Mouse (Mus musculus) lung, embryonic 14.5 days (tissue): Measurements from ENCODE around the gene Magi3. TPM values are rescaled to one million over a fixed set of nuclear protein-coding genes. Genes with fewer than 3 reads are reported as not detected.

Source experiments
- ATAC-seq: fragments of 200-750 bp; cut with Nextera tagmentation; 2 replicates; pipeline ENCODE4 v1.8.0; 2017; ENCODE audit warnings: mild to moderate bottlenecking, moderate TSS enrichment, moderate library complexity; ENCODE audit not compliant: insufficient read depth
- DNase-seq: peaks from one replicate; pipeline ENCODE4 v3.0.0-alpha.2; 2015
- H3K27ac ChIP-seq: fragments of 300-500 bp; sonication (generic); 2 replicates; pipeline ENCODE4 v1.5.1; 2014; ENCODE audit warnings: low read depth, mild to moderate bottlenecking, moderate library complexity
- H3K27me3 ChIP-seq: fragments of 300-500 bp; sonication (generic); 2 replicates; pipeline ENCODE4 v1.6.1; 2014; ENCODE audit warnings: low read length, control low read depth; ENCODE audit not compliant: insufficient read depth
- H3K36me3 ChIP-seq: fragments of 300-500 bp; sonication (generic); 2 replicates; pipeline ENCODE4 v1.6.1; 2014; ENCODE audit warnings: control low read depth; ENCODE audit not compliant: insufficient read depth
- H3K4me1 ChIP-seq: fragments of 300-500 bp; sonication (generic); 2 replicates; pipeline ENCODE4 v1.6.1; 2014; ENCODE audit warnings: antibody characterized with exemption, control low read depth; ENCODE audit not compliant: insufficient read depth
- H3K4me2 ChIP-seq: fragments of 300-500 bp; sonication (generic); 2 replicates; pipeline ENCODE4 v1.6.1; 2014; ENCODE audit warnings: mild to moderate bottlenecking
- H3K4me3 ChIP-seq: fragments of 300-500 bp; sonication (generic); 2 replicates; pipeline ENCODE4 v1.5.1; 2014; ENCODE audit warnings: low read depth, low read length
- H3K9ac ChIP-seq: fragments of 300-500 bp; sonication (generic); 2 replicates; pipeline ENCODE4 v1.6.1; 2014
- H3K9me3 ChIP-seq: fragments of 300-500 bp; sonication (generic); 2 replicates; pipeline ENCODE4 v1.6.1; 2016; ENCODE audit warnings: low read depth, low read length, control low read depth
- CTCF ChIP-seq: IDR thresholded peaks from 2 replicates; pipeline ENCODE4 v1.5.1; 2016; ENCODE audit warnings: antibody characterized with exemption, low read depth
- WGBS: fragments of 180-500 bp; shearing (Covaris S2); extraction: QIAGEN DNeasy Blood & Tissue Kit; methylation state at CpG from one replicate; pipeline ENCODE4 v1.1.7; 2014; 5-methylcytosine and 5-hydroxymethylcytosine counted together
- polyA plus RNA-seq: library from polyadenylated mRNA; unstranded; fragments of >200 nt; fragmentation: Nextera tagmentation; extraction: Ambion mirVana; gene quantifications from 2 replicates; pipeline ENCODE4 v1.2.1, GENCODE M21; 2014

Gene Magi3
- polyA plus RNA-seq, 1 experiment from 2014 or later: 9.6 TPM

DNA sequence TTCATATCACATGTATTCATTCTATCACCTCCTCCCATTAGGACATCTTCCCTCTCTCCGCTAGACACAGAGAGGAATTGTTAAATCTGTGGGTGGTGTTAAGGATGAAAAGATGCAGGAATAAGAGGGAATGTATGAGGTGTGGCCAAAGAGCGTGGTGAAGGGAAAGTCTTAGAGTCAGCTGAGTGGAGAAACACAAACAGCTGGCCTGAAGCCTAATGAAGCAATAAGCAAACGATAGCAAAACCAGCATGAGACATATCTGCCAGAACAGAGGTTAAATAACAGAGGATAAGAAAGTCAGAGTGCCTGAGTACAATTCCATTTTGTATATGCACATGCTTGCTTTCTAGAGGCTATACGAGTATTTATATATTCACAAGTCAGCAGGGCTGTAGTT, 235.6 kb downstream of the Magi3 start:
- no peak for TF ChIP-seq CTCF
- peaks cover 48% of the 10 kb centered on the region for H3K36me3 ChIP-seq
- ATAC-seq (no peak), DNase-seq (no peak)
- no peaks in the 10 kb centered on the region for H3K27me3 ChIP-seq
- H3K9ac ChIP-seq: no peak overlapping the region
- H3K9me3 ChIP-seq: no peaks in the 10 kb centered on the region
- H3K4me2 ChIP-seq: no peak overlapping the region
- no peaks in the 10 kb centered on the region for H3K4me1 ChIP-seq
- H3K4me3 ChIP-seq: no peak overlapping the region
- no peak overlapping the region for H3K27ac ChIP-seq
- WGBS: 75% methylated on average over 4 of the region's 4 CpGs

DNA sequence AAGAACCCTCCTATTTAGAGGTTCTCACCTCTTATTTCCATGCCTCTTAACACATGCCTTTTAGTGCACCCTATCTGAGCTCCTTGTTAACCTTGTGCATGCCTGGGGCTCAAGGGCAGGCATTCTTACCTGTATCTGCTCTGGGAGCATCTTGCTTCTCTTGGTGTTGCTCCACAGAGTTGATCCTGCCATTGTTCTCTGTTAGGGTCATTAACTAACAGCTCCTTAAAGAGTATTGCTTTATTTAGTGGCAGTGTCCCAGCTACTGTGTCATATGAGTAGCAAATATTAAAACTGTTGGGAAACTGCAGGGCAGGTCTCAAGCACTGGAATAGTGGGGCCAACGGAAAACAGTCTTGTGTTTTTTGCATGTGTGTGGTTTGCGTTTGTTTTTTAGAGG, 249.0 kb downstream of the Magi3 start:
- H3K4me3 ChIP-seq: no peak overlapping the region
- no peaks in the 10 kb centered on the region for H3K9me3 ChIP-seq
- H3K27me3 ChIP-seq: no peaks in the 10 kb centered on the region
- TF ChIP-seq CTCF: no peak
- WGBS: 95% methylated on average over 2 of the region's 2 CpGs
- DNase-seq (no peak), ATAC-seq (no peak)
- no peak overlapping the region for H3K27ac ChIP-seq
- H3K9ac ChIP-seq: no peak overlapping the region
- peaks cover 16% of the 10 kb centered on the region for H3K36me3 ChIP-seq
- no peak overlapping the region for H3K4me2 ChIP-seq
- H3K4me1 ChIP-seq: no peaks in the 10 kb centered on the region

DNA sequence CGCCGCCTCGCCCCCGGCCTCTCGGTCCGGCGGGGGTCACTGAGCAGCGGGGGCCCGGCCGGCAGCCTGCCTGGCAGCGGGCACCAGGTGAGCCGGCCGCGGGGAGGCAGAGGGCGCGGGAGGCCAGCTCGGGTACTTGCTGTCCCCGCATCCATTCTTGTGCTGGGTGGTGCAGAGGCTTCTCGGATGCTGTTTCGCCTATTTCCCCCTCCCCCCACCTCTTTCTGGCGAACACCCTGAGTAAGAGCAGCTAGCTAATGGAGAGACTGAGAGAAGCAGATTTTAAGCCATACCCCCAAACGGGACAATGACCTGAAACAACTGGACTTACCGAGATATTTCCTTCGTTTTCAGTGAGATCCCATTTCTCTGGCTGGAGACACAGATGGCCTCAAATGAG, 251.5 kb downstream of the Magi3 start:
- ATAC-seq (peak; percentile 80), DNase-seq (no peak)
- H3K27me3 ChIP-seq: no peaks in the 10 kb centered on the region
- peak overlapping the region; percentile 88 for H3K9ac ChIP-seq
- under 1% methylated on average over 24 of the region's 24 CpGs for WGBS
- H3K4me1 ChIP-seq: no peaks in the 10 kb centered on the region
- peaks cover 20% of the 10 kb centered on the region for H3K36me3 ChIP-seq
- H3K4me3 ChIP-seq: peak overlapping the region; percentile 80
- TF ChIP-seq CTCF: no peak
- H3K9me3 ChIP-seq: no peaks in the 10 kb centered on the region
- peak overlapping the region; percentile 97 for H3K27ac ChIP-seq
- peak overlapping the region; percentile 66 for H3K4me2 ChIP-seq

DNA sequence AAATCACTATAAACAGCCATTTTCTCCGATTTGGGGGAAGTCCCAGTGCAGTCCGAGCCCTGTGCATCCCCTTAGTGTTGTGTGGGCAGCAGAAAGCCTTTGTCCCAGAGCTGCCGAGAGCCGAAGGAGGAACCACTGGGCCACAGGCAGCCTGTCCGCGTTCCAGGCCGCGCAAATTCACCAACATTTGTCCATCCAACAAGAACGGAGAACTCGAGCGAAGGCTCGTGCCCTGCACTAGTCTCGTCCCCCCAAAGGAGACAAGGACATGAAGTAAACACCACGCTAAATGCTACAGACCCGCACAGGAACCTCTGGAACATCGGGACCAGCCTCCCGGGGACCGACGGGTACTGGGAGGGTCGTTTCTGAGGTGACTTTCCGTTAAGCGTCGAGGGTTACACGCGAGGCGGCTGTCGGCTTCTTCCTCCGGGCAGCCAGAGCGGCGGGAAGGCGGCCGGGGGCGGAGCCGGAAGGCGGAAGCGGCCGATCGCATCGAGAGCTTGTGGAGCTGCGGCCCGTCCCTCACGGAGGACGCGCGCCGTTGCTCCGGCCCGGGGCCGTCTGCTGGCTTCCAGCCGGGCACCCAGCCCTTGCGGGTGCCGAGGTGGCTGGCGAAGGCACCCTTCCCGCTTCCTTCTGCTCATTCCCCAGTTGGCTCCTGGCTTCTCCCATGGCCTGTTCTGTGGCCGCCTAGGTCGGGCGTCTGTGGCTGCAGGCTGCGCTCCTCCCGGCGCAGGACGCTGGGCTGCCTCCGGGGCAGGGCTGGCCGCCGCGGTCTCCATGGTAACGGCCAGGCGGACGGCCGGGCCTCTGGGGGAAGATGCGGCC, 252.1 kb downstream of the Magi3 start, which contains the start of gene Phtf1:
Gene Phtf1 (plus strand): TSS at position 250 of the 831 bp plus-strand sequence.
- TF ChIP-seq CTCF: no peak
- no peaks in the 10 kb centered on the region for H3K4me1 ChIP-seq
- DNase-seq: peak; percentile 93
- WGBS: under 1% methylated on average over 68 of the region's 70 CpGs
- ATAC-seq: peak; percentile 99
- H3K4me3 ChIP-seq: peak within 1 kb of the TSS; percentile 80
- peak within 1 kb of the TSS; percentile 66 for H3K4me2 ChIP-seq
- H3K27me3 ChIP-seq: no peaks in the 10 kb centered on the region
- H3K36me3 ChIP-seq: peaks cover 21% of the 10 kb centered on the region
- H3K9ac ChIP-seq: peak within 1 kb of the TSS; percentile 88
- H3K27ac ChIP-seq: peak within 1 kb of the TSS; percentile 97
- H3K9me3 ChIP-seq: no peaks in the 10 kb centered on the region

DNA sequence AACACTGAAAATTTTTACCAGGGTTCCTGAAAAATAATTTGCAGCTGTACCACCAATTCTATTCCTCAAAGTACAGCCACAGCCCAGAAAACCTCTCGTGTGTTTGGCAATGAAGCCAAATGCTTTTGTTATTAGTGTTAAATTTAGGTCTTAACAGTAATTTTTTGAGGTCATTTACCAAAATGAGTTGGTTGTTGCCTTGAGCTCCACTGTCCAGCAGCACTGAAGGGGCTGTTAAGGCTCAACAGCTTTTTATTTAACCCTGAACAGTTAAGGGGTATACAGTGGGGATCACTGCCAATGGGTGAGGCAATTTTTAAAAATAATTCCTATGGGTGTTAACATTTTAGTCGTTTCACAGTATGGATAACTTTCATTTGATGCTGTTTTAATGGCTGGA, 252.9 kb downstream of the Magi3 start:
- WGBS: 17% methylated on average over 2 of the region's 2 CpGs
- H3K27me3 ChIP-seq: no peaks in the 10 kb centered on the region
- H3K4me1 ChIP-seq: no peaks in the 10 kb centered on the region
- H3K9me3 ChIP-seq: no peaks in the 10 kb centered on the region
- peak overlapping the region; percentile 97 for H3K27ac ChIP-seq
- peak overlapping the region; percentile 88 for H3K9ac ChIP-seq
- H3K4me2 ChIP-seq: peak overlapping the region; percentile 66
- H3K4me3 ChIP-seq: peak overlapping the region; percentile 80
- no peak for TF ChIP-seq CTCF
- DNase-seq (peak; percentile 21), ATAC-seq (no peak)
- peaks cover 22% of the 10 kb centered on the region for H3K36me3 ChIP-seq
